Mouse (Mus musculus) midbrain, embryonic 14.5 days (tissue): ENCODE results near the gene Gm10352. TPM values are rescaled to one million over a fixed set of nuclear protein-coding genes. Genes with fewer than 3 reads are reported as not detected.
"Not testable (repeated sequence)": the region's sequence is repeated elsewhere in the genome, so short reads cannot be mapped to it uniquely, and the experiment has no call there.

ENCODE experiments used
- ATAC-seq: fragments of 200-750 bp; cut with Nextera tagmentation; 2 replicates; pipeline ENCODE4 v1.8.0; 2017; ENCODE audit warnings: moderate number of reproducible peaks, moderate library complexity; ENCODE audit not compliant: low FRiP score, low TSS enrichment
- DNase-seq: peaks from one replicate; pipeline ENCODE4 v3.0.0-alpha.2; 2015
- H3K27ac ChIP-seq: fragments of 300-500 bp; sonication (generic); replicated peaks from 2 replicates; pipeline ENCODE4 v1.5.1; 2014; ENCODE audit warnings: mild to moderate bottlenecking, low read depth, low read length, moderate library complexity
- H3K27me3 ChIP-seq: fragments of 300-500 bp; sonication (generic); 2 replicates; pipeline ENCODE4 v1.6.1; 2014; ENCODE audit warnings: low read length, control low read depth, mixed read lengths; ENCODE audit not compliant: control insufficient read depth, insufficient read depth
- H3K36me3 ChIP-seq: fragments of 300-500 bp; sonication (generic); 2 replicates; pipeline ENCODE4 v1.6.1; 2014; ENCODE audit warnings: low read length, control low read depth; ENCODE audit not compliant: control insufficient read depth, insufficient read depth
- H3K4me1 ChIP-seq: fragments of 300-500 bp; sonication (generic); 2 replicates; pipeline ENCODE4 v1.6.1; 2014; ENCODE audit warnings: mild to moderate bottlenecking, antibody characterized with exemption, low read length, control low read depth; ENCODE audit not compliant: control insufficient read depth, insufficient read depth
- H3K4me2 ChIP-seq: fragments of 300-500 bp; sonication (generic); 2 replicates; pipeline ENCODE4 v1.6.1; 2014; ENCODE audit warnings: mild to moderate bottlenecking, low read length, moderate library complexity
- H3K4me3 ChIP-seq: fragments of 300-500 bp; sonication (generic); replicated peaks from 2 replicates; pipeline ENCODE4 v1.5.1; 2014; ENCODE audit warnings: low read depth, low read length
- H3K9ac ChIP-seq: fragments of 300-500 bp; sonication (generic); replicated peaks from 2 replicates; pipeline ENCODE4 v1.6.1; 2014; ENCODE audit warnings: mild to moderate bottlenecking, low read length, moderate library complexity
- H3K9me3 ChIP-seq: fragments of 300-500 bp; sonication (generic); 2 replicates; pipeline ENCODE4 v1.6.1; 2016; ENCODE audit warnings: low read length, control low read depth, mixed read lengths; ENCODE audit not compliant: control insufficient read depth
- WGBS: fragments of 180-500 bp; shearing (Covaris S2); extraction: QIAGEN DNeasy Blood & Tissue Kit; methylation state at CpG from one replicate; pipeline ENCODE4 v1.1.7; 2014; 5-methylcytosine and 5-hydroxymethylcytosine counted together
- polyA plus RNA-seq: library from polyadenylated mRNA; unstranded; fragments of >200 nt; fragmentation: Nextera tagmentation; extraction: Ambion mirVana; gene quantifications from 2 replicates; pipeline ENCODE4 v1.2.1, GENCODE M21; 2014

Gene Gm10352
- polyA plus RNA-seq = 0.18 TPM in 1 of 2 replicates, not detected in the other

DNA sequence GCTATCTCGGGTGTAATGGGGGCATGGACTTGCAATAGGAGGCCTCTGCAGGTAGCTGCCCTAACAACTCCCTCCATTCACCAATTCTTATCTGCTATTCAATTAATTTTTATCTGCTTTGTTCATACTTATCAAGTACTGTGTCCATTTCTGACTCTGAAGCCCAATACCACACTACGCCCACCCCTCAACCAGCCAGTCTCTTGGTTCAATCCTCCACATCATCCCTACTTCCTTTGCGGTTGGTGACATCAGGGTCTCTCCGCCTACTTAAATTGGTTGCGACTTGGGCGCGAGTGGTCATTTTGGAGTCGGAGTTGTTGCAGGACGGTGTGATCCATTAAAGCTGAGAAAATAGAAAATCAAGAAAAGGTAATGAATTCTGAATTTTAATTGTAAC, at the start of gene Gm10352:
Gene Gm10352, plus strand, starts transcription at position 301 of the 400 bp plus-strand sequence.
- not testable (repeated sequence) for H3K9ac ChIP-seq, H3K36me3 ChIP-seq, DNase-seq, H3K4me1 ChIP-seq, H3K4me2 ChIP-seq, H3K4me3 ChIP-seq, H3K27ac ChIP-seq, H3K9me3 ChIP-seq, H3K27me3 ChIP-seq, ATAC-seq
- no CpG with 5 or more reads among the region's 9 CpGs for WGBS

DNA sequence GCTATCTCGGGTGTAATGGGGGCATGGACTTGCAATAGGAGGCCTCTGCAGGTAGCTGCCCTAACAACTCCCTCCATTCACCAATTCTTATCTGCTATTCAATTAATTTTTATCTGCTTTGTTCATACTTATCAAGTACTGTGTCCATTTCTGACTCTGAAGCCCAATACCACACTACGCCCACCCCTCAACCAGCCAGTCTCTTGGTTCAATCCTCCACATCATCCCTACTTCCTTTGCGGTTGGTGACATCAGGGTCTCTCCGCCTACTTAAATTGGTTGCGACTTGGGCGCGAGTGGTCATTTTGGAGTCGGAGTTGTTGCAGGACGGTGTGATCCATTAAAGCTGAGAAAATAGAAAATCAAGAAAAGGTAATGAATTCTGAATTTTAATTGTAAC, 31.5 kb downstream of the Gm10352 start, which contains the start of gene Gm29289:
Gene Gm29289, plus strand, starts transcription at position 301 of the 400 bp plus-strand sequence.
- not testable (repeated sequence) for ATAC-seq, H3K9me3 ChIP-seq, H3K4me2 ChIP-seq, H3K9ac ChIP-seq, H3K27ac ChIP-seq, H3K4me3 ChIP-seq, DNase-seq, H3K27me3 ChIP-seq, H3K4me1 ChIP-seq, H3K36me3 ChIP-seq
- no CpG with 5 or more reads among the region's 9 CpGs for WGBS

Other genes starting within 250 kb of the Gm10352 start
- gene Sry, start 237.3 kb upstream of the Gm10352 start, polyA plus RNA-seq = not detected in 2 replicates
- gene H2al2b, start 180.3 kb upstream of the Gm10352 start, polyA plus RNA-seq = not detected in 2 replicates
- not detected in 2 replicates for gene Gm4064, start 104.8 kb upstream of the Gm10352 start, polyA plus RNA-seq
- not detected in 2 replicates for gene Rbmy, start 70.3 kb upstream of the Gm10352 start, polyA plus RNA-seq
- not detected in 2 replicates for gene Gm10256, start 70.3 kb upstream of the Gm10352 start, polyA plus RNA-seq
- gene Gm29289, start 31.6 kb downstream of the Gm10352 start, polyA plus RNA-seq = not detected in 2 replicates